Mouse (Mus musculus) hindbrain, embryonic 10.5 days (tissue): Measurements from ENCODE around the gene Bag3. TPM values are rescaled to one million over a fixed set of nuclear protein-coding genes. Genes with fewer than 3 reads are reported as not detected.
A peak's percentile ranks its signal among the peaks of the same experiment; 100 is the strongest.

Source experiments
- DNase-seq: peaks from one replicate; pipeline ENCODE4 v3.0.0-alpha.2; 2017; ENCODE audit warnings: low spot score
- H3K27ac ChIP-seq: fragments of 300-500 bp; sonication (generic); 2 replicates; pipeline ENCODE4 v1.5.1; 2016; ENCODE audit warnings: mild to moderate bottlenecking, moderate library complexity
- H3K27me3 ChIP-seq: fragments of 300-500 bp; sonication (generic); 2 replicates; pipeline ENCODE4 v1.6.1; 2016; ENCODE audit warnings: mild to moderate bottlenecking; ENCODE audit not compliant: poor library complexity, insufficient read depth, severe bottlenecking
- H3K36me3 ChIP-seq: fragments of 300-500 bp; sonication (generic); 2 replicates; pipeline ENCODE4 v1.6.1; 2016; ENCODE audit warnings: mild to moderate bottlenecking, moderate library complexity
- H3K4me1 ChIP-seq: fragments of 300-500 bp; sonication (generic); replicated peaks from 2 replicates; pipeline ENCODE4 v1.6.1; 2016; ENCODE audit warnings: mild to moderate bottlenecking
- H3K4me3 ChIP-seq: fragments of 300-500 bp; sonication (generic); 2 replicates; pipeline ENCODE4 v1.5.1; 2016; ENCODE audit warnings: mild to moderate bottlenecking, moderate library complexity
- H3K9me3 ChIP-seq: fragments of 300-500 bp; sonication (generic); 2 replicates; pipeline ENCODE4 v1.6.1; 2016; ENCODE audit warnings: mild to moderate bottlenecking, moderate library complexity
- WGBS: fragments of 180-500 bp; shearing (Covaris S2); methylation state at CpG from one replicate; pipeline ENCODE4 v1.1.7; 2016; 5-methylcytosine and 5-hydroxymethylcytosine counted together
- polyA plus RNA-seq: library from polyadenylated mRNA; unstranded; fragments of >200 nt; fragmentation: Nextera tagmentation; extraction: Ambion mirVana; gene quantifications from 2 replicates; pipeline ENCODE4 v1.2.1, GENCODE M21; 2016

The Bag3 gene
- polyA plus RNA-seq, result 7.2 and 7.8 TPM in 2 replicates

- Histone ChIP-seq H3K9me3 (no peaks in the 10 kb centered on the region), H3K36me3 (no peaks in the 10 kb centered on the region), H3K4me1 (peaks cover 21% of the 10 kb centered on the region), H3K27ac (peak within 1 kb of the TSS; percentile 86), H3K27me3 (peaks cover 43% of the 10 kb centered on the region), H3K4me3 (peak within 1 kb of the TSS; percentile 63)
- DNase-seq, result peak; percentile 91
- WGBS, result under 1% methylated on average over 46 of the region's 46 CpGs
These were observed at the start of gene Bag3 for GRCm38 (mm10) chr7:128523349-128523961. Bag3 (plus strand) TSS chr7:128523616.

GRCm38 (mm10) chr7:128474322-128474721, 49.1 kb upstream of the Bag3 start:
- H3K4me3 ChIP-seq, result peak overlapping the region; percentile 9; the same call in 1 of the 2 replicates

GRCm38 (mm10) chr7:128488986-128489385, 34.4 kb upstream of the Bag3 start:
- H3K4me3 ChIP-seq, result no peak overlapping the region
- peaks cover 37% of the 10 kb centered on the region for H3K9me3 ChIP-seq
- no peaks in the 10 kb centered on the region for H3K4me1 ChIP-seq
- 95% methylated on average over 3 of the region's 3 CpGs for WGBS
- no peaks in the 10 kb centered on the region for H3K36me3 ChIP-seq
- no peaks in the 10 kb centered on the region for H3K27me3 ChIP-seq
- H3K27ac ChIP-seq, result no peak overlapping the region
- no peak for DNase-seq

More at GRCm38 (mm10) chr7:128474322-128474721, 49.1 kb upstream of the Bag3 start:
- Histone ChIP-seq H3K27ac (no peak overlapping the region), H3K9me3 (0 out of 2 replicates have a peak, but pooled peaks cover 2% of the 10 kb centered on the region), H3K36me3 (no peaks in the 10 kb centered on the region), H3K4me1 (no peaks in the 10 kb centered on the region), H3K27me3 (no peaks in the 10 kb centered on the region)
- WGBS, result 39% methylated on average over 10 of the region's 10 CpGs
- DNase-seq, result peak; percentile 68

- no peaks in the 10 kb centered on the region for H3K36me3 ChIP-seq
- H3K4me1 ChIP-seq, result no peaks in the 10 kb centered on the region
- H3K9me3 ChIP-seq, result no peaks in the 10 kb centered on the region
- WGBS, result 91% methylated on average over 5 of the region's 5 CpGs
- H3K27ac ChIP-seq, result no peak overlapping the region
- no peaks in the 10 kb centered on the region for H3K27me3 ChIP-seq
- no peak for DNase-seq
- no peak overlapping the region for H3K4me3 ChIP-seq
These were observed 28.9 kb upstream of the Bag3 start for GRCm38 (mm10) chr7:128494546-128494945.

GRCm38 (mm10) chr7:128499801-128500200, 23.6 kb upstream of the Bag3 start:
- no peaks in the 10 kb centered on the region for H3K4me1 ChIP-seq
- no peak for DNase-seq
- H3K27ac ChIP-seq, result no peak overlapping the region
- H3K9me3 ChIP-seq, result no peaks in the 10 kb centered on the region
- H3K36me3 ChIP-seq, result no peaks in the 10 kb centered on the region
- no peaks in the 10 kb centered on the region for H3K27me3 ChIP-seq
- H3K4me3 ChIP-seq, result no peak overlapping the region
- 90% methylated on average over 6 of the region's 6 CpGs for WGBS

GRCm38 (mm10) chr7:128504091-128504490, 19.3 kb upstream of the Bag3 start:
- Histone ChIP-seq H3K9me3 (no peaks in the 10 kb centered on the region), H3K4me3 (no peak overlapping the region), H3K36me3 (no peaks in the 10 kb centered on the region), H3K4me1 (no peaks in the 10 kb centered on the region), H3K27ac (no peak overlapping the region), H3K27me3 (no peaks in the 10 kb centered on the region)
- no peak for DNase-seq
- WGBS, result 93% methylated on average over 6 of the region's 6 CpGs

GRCm38 (mm10) chr7:128511936-128512335, 11.5 kb upstream of the Bag3 start:
- DNase-seq, result no peak

GRCm38 (mm10) chr7:128513512-128513911, 9.9 kb upstream of the Bag3 start:
- H3K27ac ChIP-seq, result peak overlapping the region; percentile 77
- H3K4me3 ChIP-seq, result peak overlapping the region; percentile 10
- WGBS, result 39% methylated on average over 7 of the region's 7 CpGs
- H3K9me3 ChIP-seq, result no peaks in the 10 kb centered on the region
- H3K4me1 ChIP-seq, result peaks cover 16% of the 10 kb centered on the region
- no peaks in the 10 kb centered on the region for H3K36me3 ChIP-seq
- H3K27me3 ChIP-seq, result peaks cover 6% of the 10 kb centered on the region; the same call in 1 of the 2 replicates
- no peak for DNase-seq

More at GRCm38 (mm10) chr7:128511936-128512335, 11.5 kb upstream of the Bag3 start:
- no peak overlapping the region for H3K4me3 ChIP-seq
- peaks cover 16% of the 10 kb centered on the region for H3K4me1 ChIP-seq
- H3K27ac ChIP-seq, result no peak overlapping the region
- WGBS, result 90% methylated on average over 5 of the region's 5 CpGs
- peaks cover 6% of the 10 kb centered on the region; the same call in 1 of the 2 replicates for H3K27me3 ChIP-seq
- no peaks in the 10 kb centered on the region for H3K9me3 ChIP-seq
- H3K36me3 ChIP-seq, result no peaks in the 10 kb centered on the region

- Histone ChIP-seq H3K27me3 (peaks cover 6% of the 10 kb centered on the region; the same call in 1 of the 2 replicates), H3K36me3 (no peaks in the 10 kb centered on the region), H3K27ac (no peak overlapping the region), H3K9me3 (no peaks in the 10 kb centered on the region), H3K4me1 (peaks cover 16% of the 10 kb centered on the region), H3K4me3 (no peak overlapping the region)
- DNase-seq, result no peak
- 50% methylated on average over 4 of the region's 4 CpGs for WGBS
These were observed 9.1 kb upstream of the Bag3 start for GRCm38 (mm10) chr7:128514341-128514740.

- Histone ChIP-seq H3K4me3 (no peak overlapping the region), H3K36me3 (no peaks in the 10 kb centered on the region), H3K9me3 (no peaks in the 10 kb centered on the region), H3K27ac (no peak overlapping the region), H3K4me1 (peaks cover 16% of the 10 kb centered on the region), H3K27me3 (peaks cover 11% of the 10 kb centered on the region)
- no peak for DNase-seq
- WGBS, result 75% methylated on average over 4 of the region's 4 CpGs
These were observed 7.1 kb upstream of the Bag3 start for GRCm38 (mm10) chr7:128516346-128516745.

- Histone ChIP-seq H3K27me3 (peaks cover 37% of the 10 kb centered on the region), H3K36me3 (no peaks in the 10 kb centered on the region), H3K4me1 (peaks cover 13% of the 10 kb centered on the region), H3K27ac (no peak overlapping the region), H3K4me3 (no peak overlapping the region), H3K9me3 (no peaks in the 10 kb centered on the region)
- no peak for DNase-seq
- 78% methylated on average over 16 of the region's 16 CpGs for WGBS
These were observed 3.9 kb upstream of the Bag3 start for GRCm38 (mm10) chr7:128519316-128520050.

GRCm38 (mm10) chr7:128523962-128524581, 656 bp downstream of the Bag3 start:
- peaks cover 43% of the 10 kb centered on the region for H3K27me3 ChIP-seq
- WGBS, result 2% methylated on average over 51 of the region's 51 CpGs
- no peaks in the 10 kb centered on the region for H3K36me3 ChIP-seq
- peak; percentile 69 for DNase-seq
- no peaks in the 10 kb centered on the region for H3K9me3 ChIP-seq
- H3K4me3 ChIP-seq, result peak overlapping the region; percentile 63
- H3K4me1 ChIP-seq, result peaks cover 27% of the 10 kb centered on the region
- peak overlapping the region; percentile 86 for H3K27ac ChIP-seq

GRCm38 (mm10) chr7:128524641-128525040, 1.2 kb downstream of the Bag3 start:
- 86% methylated on average over 3 of the region's 3 CpGs for WGBS
- no peaks in the 10 kb centered on the region for H3K9me3 ChIP-seq
- no peak for DNase-seq
- peaks cover 43% of the 10 kb centered on the region for H3K27me3 ChIP-seq
- H3K4me1 ChIP-seq, result peaks cover 33% of the 10 kb centered on the region
- no peaks in the 10 kb centered on the region for H3K36me3 ChIP-seq
- no peak overlapping the region for H3K27ac ChIP-seq
- peak overlapping the region; percentile 63 for H3K4me3 ChIP-seq
